Mouse (Mus musculus) forebrain, embryonic 13.5 days (tissue): ENCODE results near the gene Itpr1. TPM values are rescaled to one million over a fixed set of nuclear protein-coding genes. Genes with fewer than 3 reads are reported as not detected.

Experiments used
- ATAC-seq: fragments of 200-750 bp; cut with Nextera tagmentation; 2 replicates; pipeline ENCODE4 v1.8.0; 2017
- H3K27ac ChIP-seq: fragments of 300-500 bp; sonication (generic); 2 replicates; pipeline ENCODE4 v1.5.1; 2015; ENCODE audit warnings: inconsistent platforms, mild to moderate bottlenecking, moderate library complexity
- H3K27me3 ChIP-seq: fragments of 300-500 bp; sonication (generic); 2 replicates; pipeline ENCODE4 v1.6.1; 2015; ENCODE audit warnings: mild to moderate bottlenecking, inconsistent platforms
- H3K36me3 ChIP-seq: fragments of 300-500 bp; sonication (generic); 2 replicates; pipeline ENCODE4 v1.6.1; 2015; ENCODE audit warnings: mild to moderate bottlenecking, inconsistent platforms; ENCODE audit not compliant: poor library complexity, severe bottlenecking
- H3K4me1 ChIP-seq: fragments of 300-500 bp; sonication (generic); 2 replicates; pipeline ENCODE4 v1.6.1; 2015; ENCODE audit warnings: inconsistent platforms
- H3K4me2 ChIP-seq: fragments of 300-500 bp; sonication (generic); 2 replicates; pipeline ENCODE4 v1.6.1; 2015; ENCODE audit warnings: inconsistent platforms, mild to moderate bottlenecking, moderate library complexity
- H3K4me3 ChIP-seq: fragments of 300-500 bp; sonication (generic); 2 replicates; pipeline ENCODE4 v1.5.1; 2015; ENCODE audit warnings: mild to moderate bottlenecking, inconsistent platforms
- H3K9ac ChIP-seq: fragments of 300-500 bp; sonication (generic); 2 replicates; pipeline ENCODE4 v1.6.1; 2015; ENCODE audit warnings: mild to moderate bottlenecking, inconsistent platforms
- H3K9me3 ChIP-seq: fragments of 300-500 bp; sonication (generic); replicated peaks from 2 replicates; pipeline ENCODE4 v1.6.1; 2016; ENCODE audit warnings: inconsistent platforms
- WGBS: fragments of 180-500 bp; shearing (Covaris S2); methylation state at CpG from one replicate; pipeline ENCODE4 v1.1.7; 2015; 5-methylcytosine and 5-hydroxymethylcytosine counted together
- polyA plus RNA-seq: library from polyadenylated mRNA; unstranded; fragments of >200 nt; fragmentation: Nextera tagmentation; extraction: Ambion mirVana; gene quantifications from 2 replicates; pipeline ENCODE4 v1.2.1, GENCODE M21; 2015

Gene Itpr1
- polyA plus RNA-seq, 1 experiment from 2014 or later = 6.9 TPM

- Histone ChIP-seq H3K27me3 (no peaks in the 10 kb centered on the region), H3K36me3 (peaks cover 20% of the 10 kb centered on the region; the same call in 1 of the 2 replicates), H3K27ac (no peak overlapping the region), H3K4me1 (no peaks in the 10 kb centered on the region), H3K4me3 (no peak overlapping the region), H3K9ac (no peak overlapping the region), H3K9me3 (no peaks in the 10 kb centered on the region), H3K4me2 (no peak overlapping the region)
- 92% methylated on average over 8 of the region's 8 CpGs for WGBS
- no peak for ATAC-seq
Observed at GRCm38 (mm10) chr6:108393131-108393530, 180.2 kb downstream of the Itpr1 start.

- no peak overlapping the region for H3K4me2 ChIP-seq
- no peak for ATAC-seq
- H3K9me3 ChIP-seq = no peaks in the 10 kb centered on the region
- H3K4me3 ChIP-seq = no peak overlapping the region
- H3K27ac ChIP-seq = no peak overlapping the region
- H3K4me1 ChIP-seq = no peaks in the 10 kb centered on the region
- H3K27me3 ChIP-seq = no peaks in the 10 kb centered on the region
- peaks cover 30% of the 10 kb centered on the region for H3K36me3 ChIP-seq
- 84% methylated on average over 3 of the region's 3 CpGs for WGBS
- H3K9ac ChIP-seq = no peak overlapping the region
Observed at GRCm38 (mm10) chr6:108397956-108398355, 185.1 kb downstream of the Itpr1 start.

- H3K9me3 ChIP-seq = no peaks in the 10 kb centered on the region
- no peaks in the 10 kb centered on the region for H3K4me1 ChIP-seq
- no peak for ATAC-seq
- no peak overlapping the region for H3K4me3 ChIP-seq
- no peak overlapping the region for H3K9ac ChIP-seq
- 93% methylated on average over 10 of the region's 10 CpGs for WGBS
- no peak overlapping the region for H3K27ac ChIP-seq
- no peak overlapping the region for H3K4me2 ChIP-seq
- peaks cover 27% of the 10 kb centered on the region; the same call in 1 of the 2 replicates for H3K36me3 ChIP-seq
- no peaks in the 10 kb centered on the region for H3K27me3 ChIP-seq
Observed at GRCm38 (mm10) chr6:108401412-108401955, 188.6 kb downstream of the Itpr1 start.

- ATAC-seq = no peak
Observed at GRCm38 (mm10) chr6:108404736-108405135, 191.8 kb downstream of the Itpr1 start.

GRCm38 (mm10) chr6:108408053-108408452 is 195.2 kb downstream of the Itpr1 start:
- H3K36me3 ChIP-seq = 0 out of 2 replicates have a peak, but pooled peaks cover 12% of the 10 kb centered on the region
- no peak overlapping the region for H3K4me3 ChIP-seq
- H3K4me2 ChIP-seq = no peak overlapping the region
- 91% methylated on average over 3 of the region's 3 CpGs for whole genome bisulfite sequencing
- no peaks in the 10 kb centered on the region for H3K9me3 ChIP-seq
- no peaks in the 10 kb centered on the region for H3K4me1 ChIP-seq
- no peak overlapping the region for H3K9ac ChIP-seq
- H3K27me3 ChIP-seq = no peaks in the 10 kb centered on the region
- H3K27ac ChIP-seq = no peak overlapping the region
- ATAC-seq = peak; percentile 87

More at GRCm38 (mm10) chr6:108404736-108405135, 191.8 kb downstream of the Itpr1 start:
- H3K36me3 ChIP-seq = peaks cover 21% of the 10 kb centered on the region; the same call in 1 of the 2 replicates
- no peak overlapping the region for H3K27ac ChIP-seq
- H3K9ac ChIP-seq = no peak overlapping the region
- no peaks in the 10 kb centered on the region for H3K9me3 ChIP-seq
- H3K4me2 ChIP-seq = no peak overlapping the region
- no peak overlapping the region for H3K4me3 ChIP-seq
- H3K27me3 ChIP-seq = no peaks in the 10 kb centered on the region
- WGBS = 91% methylated on average over 8 of the region's 8 CpGs
- H3K4me1 ChIP-seq = no peaks in the 10 kb centered on the region

GRCm38 (mm10) chr6:108408726-108409125 is 195.8 kb downstream of the Itpr1 start:
- Histone ChIP-seq H3K9ac (no peak overlapping the region), H3K9me3 (no peaks in the 10 kb centered on the region), H3K4me1 (no peaks in the 10 kb centered on the region), H3K4me2 (no peak overlapping the region), H3K36me3 (0 out of 2 replicates have a peak, but pooled peaks cover 8% of the 10 kb centered on the region), H3K27me3 (no peaks in the 10 kb centered on the region), H3K27ac (no peak overlapping the region), H3K4me3 (no peak overlapping the region)
- no peak; the same call in 1 of the 2 replicates for ATAC-seq
- WGBS = 95% methylated on average over 5 of the region's 5 CpGs

DNA sequence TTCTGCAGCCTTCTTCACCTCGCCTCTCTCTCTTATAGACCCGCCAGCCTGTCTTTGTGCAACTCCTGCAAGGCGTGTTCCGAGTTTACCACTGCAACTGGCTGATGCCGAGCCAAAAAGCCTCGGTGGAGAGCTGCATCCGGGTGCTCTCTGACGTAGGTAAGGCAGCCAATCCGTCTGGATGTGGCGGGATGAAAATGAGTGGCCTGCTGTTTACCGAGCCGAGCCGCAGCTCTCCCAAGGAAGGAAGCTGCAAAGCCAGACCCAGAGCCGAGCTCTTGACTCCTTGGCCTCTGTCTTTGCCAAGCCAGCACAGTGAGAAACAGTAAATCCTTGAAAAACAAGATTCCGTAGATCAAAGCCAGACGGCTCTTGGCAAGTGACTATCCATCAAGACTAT is 197.9 kb downstream of the Itpr1 start:
- 0 out of 2 replicates have a peak, but pooled peaks cover 5% of the 10 kb centered on the region for H3K36me3 ChIP-seq
- H3K4me2 ChIP-seq = no peak overlapping the region
- WGBS = 87% methylated on average over 16 of the region's 16 CpGs
- H3K4me3 ChIP-seq = no peak overlapping the region
- no peaks in the 10 kb centered on the region for H3K27me3 ChIP-seq
- no peak overlapping the region for H3K9ac ChIP-seq
- H3K9me3 ChIP-seq = no peaks in the 10 kb centered on the region
- no peak for ATAC-seq
- no peaks in the 10 kb centered on the region for H3K4me1 ChIP-seq
- H3K27ac ChIP-seq = no peak overlapping the region

DNA sequence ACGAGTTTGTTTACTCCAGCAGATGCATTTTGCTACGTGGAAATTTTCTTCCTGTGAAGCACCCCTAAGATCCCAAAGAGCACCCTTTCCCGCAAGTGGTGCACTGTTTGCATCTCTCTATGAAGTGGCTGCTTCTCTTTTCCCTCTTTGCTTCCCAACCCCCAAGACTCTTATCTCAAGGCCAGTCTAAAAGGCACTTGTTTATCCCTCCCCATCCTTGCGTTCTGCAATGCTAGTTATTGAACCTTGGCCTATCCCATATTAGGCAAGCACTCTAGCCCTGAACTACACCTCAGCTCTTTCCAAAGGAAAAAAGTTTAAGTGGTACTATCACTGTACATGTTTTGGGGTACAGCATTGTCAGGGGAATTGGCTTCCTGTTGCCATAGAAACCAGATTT is 198.3 kb downstream of the Itpr1 start:
- H3K9me3 ChIP-seq = no peaks in the 10 kb centered on the region
- H3K9ac ChIP-seq = no peak overlapping the region
- H3K27ac ChIP-seq = no peak overlapping the region
- WGBS = 89% methylated on average over 4 of the region's 4 CpGs
- ATAC-seq = no peak
- H3K4me3 ChIP-seq = no peak overlapping the region
- H3K36me3 ChIP-seq = 0 out of 2 replicates have a peak, but pooled peaks cover 5% of the 10 kb centered on the region
- no peak overlapping the region for H3K4me2 ChIP-seq
- no peaks in the 10 kb centered on the region for H3K27me3 ChIP-seq
- H3K4me1 ChIP-seq = no peaks in the 10 kb centered on the region

GRCm38 (mm10) chr6:108413006-108413405 is 200.1 kb downstream of the Itpr1 start:
- Histone ChIP-seq H3K9me3 (no peaks in the 10 kb centered on the region), H3K9ac (no peak overlapping the region), H3K4me1 (no peaks in the 10 kb centered on the region), H3K27me3 (no peaks in the 10 kb centered on the region), H3K4me2 (no peak overlapping the region), H3K4me3 (no peak overlapping the region), H3K27ac (no peak overlapping the region), H3K36me3 (0 out of 2 replicates have a peak, but pooled peaks cover 5% of the 10 kb centered on the region)
- 89% methylated on average over 8 of the region's 8 CpGs for WGBS
- no peak for ATAC-seq

DNA sequence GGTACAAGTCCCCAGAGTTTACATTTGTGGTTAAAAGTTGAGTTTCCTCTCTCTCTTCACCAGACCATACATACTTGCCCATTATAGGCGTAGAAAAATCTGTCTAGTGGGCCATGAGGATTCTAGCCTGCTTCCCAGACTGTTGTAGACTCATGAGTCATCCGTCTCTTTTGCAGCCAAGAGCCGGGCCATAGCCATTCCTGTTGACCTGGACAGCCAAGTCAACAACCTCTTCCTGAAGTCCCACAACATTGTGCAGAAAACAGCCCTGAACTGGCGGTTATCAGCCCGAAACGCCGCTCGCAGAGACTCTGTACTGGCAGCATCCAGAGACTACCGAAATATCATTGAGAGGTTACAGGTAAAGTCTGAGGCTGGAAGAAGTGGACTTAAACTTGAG is 200.7 kb downstream of the Itpr1 start:
- 93% methylated on average over 9 of the region's 9 CpGs for WGBS
- no peak overlapping the region for H3K9ac ChIP-seq
- H3K4me1 ChIP-seq = no peaks in the 10 kb centered on the region
- no peak overlapping the region for H3K4me2 ChIP-seq
- H3K4me3 ChIP-seq = no peak overlapping the region
- 0 out of 2 replicates have a peak, but pooled peaks cover 5% of the 10 kb centered on the region for H3K36me3 ChIP-seq
- no peak overlapping the region for H3K27ac ChIP-seq
- no peaks in the 10 kb centered on the region for H3K9me3 ChIP-seq
- no peak for ATAC-seq
- H3K27me3 ChIP-seq = no peaks in the 10 kb centered on the region

DNA sequence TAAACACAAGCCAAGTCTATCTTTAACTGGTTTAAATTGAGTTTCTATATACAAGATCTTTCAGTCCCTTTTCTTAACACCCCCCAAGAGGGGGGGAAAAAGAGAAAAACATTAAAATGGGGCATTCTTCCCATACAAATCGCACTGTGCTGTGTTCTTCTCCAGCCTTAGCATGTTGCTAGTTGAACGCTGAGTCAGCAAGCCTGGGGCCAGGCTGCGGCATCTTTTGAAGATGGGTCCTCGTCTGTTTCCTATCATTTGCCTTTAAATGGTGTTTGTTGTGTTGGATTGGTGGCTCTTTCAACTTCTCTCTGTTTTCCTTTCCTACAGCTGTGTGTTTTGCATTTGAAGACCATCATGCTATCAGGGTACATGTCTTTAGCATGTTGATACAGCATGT is 203.0 kb downstream of the Itpr1 start:
- Histone ChIP-seq H3K9me3 (no peaks in the 10 kb centered on the region), H3K4me1 (no peaks in the 10 kb centered on the region), H3K36me3 (no peaks in the 10 kb centered on the region), H3K4me2 (no peak overlapping the region), H3K27me3 (no peaks in the 10 kb centered on the region), H3K27ac (no peak overlapping the region), H3K4me3 (no peak overlapping the region), H3K9ac (no peak overlapping the region)
- WGBS = 92% methylated on average over 4 of the region's 4 CpGs
- no peak for ATAC-seq

DNA sequence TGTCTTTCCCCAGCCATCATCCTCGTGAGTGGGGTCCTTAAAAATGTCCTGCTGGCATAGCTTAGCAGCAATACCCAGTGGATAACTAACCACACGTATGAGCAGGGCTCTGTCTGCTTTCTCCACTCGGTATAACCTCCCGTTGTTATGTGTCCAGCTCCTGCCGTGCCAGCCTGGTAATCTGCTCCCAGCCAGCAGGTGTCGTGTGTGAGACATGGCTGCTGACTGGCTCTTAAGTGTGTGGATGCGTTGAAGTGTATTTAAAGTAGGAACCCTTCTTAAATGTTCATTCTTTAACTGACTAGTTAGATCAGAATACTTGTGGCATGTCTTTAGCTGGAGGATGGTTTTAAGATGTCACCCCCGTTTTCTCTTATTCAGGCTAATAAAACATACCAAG is 204.6 kb downstream of the Itpr1 start:
- H3K9me3 ChIP-seq = no peaks in the 10 kb centered on the region
- H3K27ac ChIP-seq = no peak overlapping the region
- H3K36me3 ChIP-seq = no peaks in the 10 kb centered on the region
- H3K4me1 ChIP-seq = no peaks in the 10 kb centered on the region
- no peak overlapping the region for H3K4me3 ChIP-seq
- H3K9ac ChIP-seq = no peak overlapping the region
- no peak overlapping the region for H3K4me2 ChIP-seq
- 40% methylated on average over 8 of the region's 8 CpGs for WGBS
- ATAC-seq = peak; percentile 93
- H3K27me3 ChIP-seq = no peaks in the 10 kb centered on the region

DNA sequence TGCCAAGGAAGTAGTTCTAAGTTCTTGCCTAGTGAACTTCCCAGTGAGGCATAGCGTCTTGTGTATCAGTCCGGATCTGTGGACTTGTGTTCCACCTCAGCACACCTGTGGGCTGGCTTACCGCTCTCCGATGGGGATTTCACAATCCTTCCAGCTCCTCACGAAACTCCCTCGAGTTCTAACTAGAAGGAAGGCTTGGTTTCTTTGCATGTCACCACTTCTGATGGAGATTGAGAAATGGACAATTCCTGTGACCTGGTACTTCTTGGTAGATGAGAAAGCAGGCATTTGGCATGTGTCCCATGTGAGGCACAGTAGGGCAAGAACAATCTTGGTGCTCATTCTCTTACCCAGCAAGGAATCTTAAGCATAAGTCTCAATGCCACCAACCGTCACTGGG is 205.3 kb downstream of the Itpr1 start:
- WGBS = 94% methylated on average over 7 of the region's 7 CpGs
- H3K4me3 ChIP-seq = no peak overlapping the region
- no peaks in the 10 kb centered on the region for H3K27me3 ChIP-seq
- no peak overlapping the region for H3K4me2 ChIP-seq
- H3K27ac ChIP-seq = no peak overlapping the region
- no peaks in the 10 kb centered on the region for H3K4me1 ChIP-seq
- no peaks in the 10 kb centered on the region for H3K9me3 ChIP-seq
- H3K36me3 ChIP-seq = no peaks in the 10 kb centered on the region
- no peak for ATAC-seq
- H3K9ac ChIP-seq = no peak overlapping the region
